Mouse (Mus musculus): ENCODE measurements around the gene Tmem80. TPM values are rescaled to one million over a fixed set of nuclear protein-coding genes. Genes with fewer than 3 reads are reported as not detected.

Tmem80 gene
- polyA plus RNA-seq, 2 experiments = 23.4 to 55.6 TPM

- no peak for ATAC-seq (ENCODE audit: low FRiP score, low read depth)
- no peaks in the 10 kb centered on the region for H3K27me3 ChIP-seq (ENCODE audit: control insufficient read depth, insufficient read depth, low read length)
- peaks cover 6% of the 10 kb centered on the region; the same call in 1 of the 2 replicates for H3K36me3 ChIP-seq (ENCODE audit: control insufficient read depth, insufficient read depth, low read length)
- TF ChIP-seq POLR2A (IDR thresholded peaks at IDR 0.05; ENCODE audit: borderline replicate concordance, extremely low read depth, insufficient read depth, insufficient read length) = no peak
- H3K4me2 ChIP-seq (replicated peaks; ENCODE audit: low read depth, low read length, severe bottlenecking) = no peak overlapping the region
- no peaks in the 10 kb centered on the region for H3K9me3 ChIP-seq (ENCODE audit: control insufficient read depth, low read length)
- H3K4me3 ChIP-seq (replicated peaks; ENCODE audit: low read length) = no peak overlapping the region
- 70% methylated on average over 7 of the region's 7 CpGs for WGBS
- H3K4me1 ChIP-seq (ENCODE audit: control insufficient read depth, insufficient read depth, low read length) = peaks cover 12% of the 10 kb centered on the region; the same call in 1 of the 2 replicates
- no peak overlapping the region for H3K27ac ChIP-seq (replicated peaks; ENCODE audit: low read depth, low read length)
- no peak for DNase-seq (ENCODE audit: low spot score)
- peak overlapping the region; percentile 21; the same call in 1 of the 2 replicates for H3K9ac ChIP-seq (ENCODE audit: low read depth, low read length, severe bottlenecking)
Observed at GRCm38 (mm10) chr7:141340023-141340422, 12.5 kb downstream of the Tmem80 start.

- no peak overlapping the region for H3K27ac ChIP-seq (replicated peaks; ENCODE audit: low read depth, low read length)
- peaks cover 12% of the 10 kb centered on the region; the same call in 1 of the 2 replicates for H3K4me1 ChIP-seq (ENCODE audit: control insufficient read depth, insufficient read depth, low read length)
- 71% methylated on average over 6 of the region's 6 CpGs for WGBS
- ATAC-seq (ENCODE audit: low FRiP score, low read depth) = no peak
- TF ChIP-seq POLR2A (IDR thresholded peaks at IDR 0.05; ENCODE audit: borderline replicate concordance, extremely low read depth, insufficient read depth, insufficient read length) = no peak
- no peak overlapping the region for H3K4me3 ChIP-seq (replicated peaks; ENCODE audit: low read length)
- no peaks in the 10 kb centered on the region for H3K9me3 ChIP-seq (ENCODE audit: control insufficient read depth, low read length)
- peaks cover 6% of the 10 kb centered on the region; the same call in 1 of the 2 replicates for H3K36me3 ChIP-seq (ENCODE audit: control insufficient read depth, insufficient read depth, low read length)
- no peak overlapping the region for H3K4me2 ChIP-seq (replicated peaks; ENCODE audit: low read depth, low read length, severe bottlenecking)
- DNase-seq (ENCODE audit: low spot score) = no peak
- no peaks in the 10 kb centered on the region for H3K27me3 ChIP-seq (ENCODE audit: control insufficient read depth, insufficient read depth, low read length)
- H3K9ac ChIP-seq (ENCODE audit: low read depth, low read length, severe bottlenecking) = peak overlapping the region; percentile 21; the same call in 1 of the 2 replicates
Observed at GRCm38 (mm10) chr7:141340476-141340875, 12.9 kb downstream of the Tmem80 start.

DNA sequence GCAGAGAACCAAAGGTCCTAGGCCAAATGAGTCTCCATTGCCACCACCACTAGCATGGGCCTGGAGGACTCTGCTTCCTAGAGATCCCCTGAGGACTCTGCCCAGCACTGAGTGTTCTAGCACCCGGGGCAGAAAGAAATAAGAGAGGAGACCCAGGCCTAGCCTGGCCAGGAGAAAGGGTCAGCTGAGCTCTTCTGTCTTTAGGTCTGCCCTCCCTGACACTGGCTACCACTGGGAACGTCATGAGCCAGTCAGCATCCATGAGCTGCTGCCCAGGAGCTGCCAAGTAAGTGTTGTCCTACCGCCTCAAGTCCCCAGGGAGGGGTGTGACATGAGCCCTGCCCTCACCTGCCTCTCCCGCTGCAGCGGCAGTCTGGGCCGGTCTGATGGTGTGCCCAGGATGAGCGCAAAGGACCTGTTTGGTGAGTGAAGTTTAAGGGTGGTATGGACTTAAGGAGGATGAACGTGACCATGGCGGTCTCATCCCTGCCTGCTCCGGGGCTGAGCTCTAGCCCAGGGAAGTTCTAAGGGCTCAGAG, 14.2 kb downstream of the Tmem80 start:
- H3K9ac ChIP-seq (ENCODE audit: low read depth, low read length, severe bottlenecking) = no peak overlapping the region
- 79% methylated on average over 10 of the region's 10 CpGs for WGBS
- H3K27me3 ChIP-seq (ENCODE audit: control insufficient read depth, insufficient read depth, low read length) = no peaks in the 10 kb centered on the region
- no peak overlapping the region for H3K4me3 ChIP-seq (replicated peaks; ENCODE audit: low read length)
- H3K27ac ChIP-seq (replicated peaks; ENCODE audit: low read depth, low read length) = no peak overlapping the region
- no peak overlapping the region for H3K4me2 ChIP-seq (replicated peaks; ENCODE audit: low read depth, low read length, severe bottlenecking)
- H3K36me3 ChIP-seq (ENCODE audit: control insufficient read depth, insufficient read depth, low read length) = no peaks in the 10 kb centered on the region
- no peak for TF ChIP-seq POLR2A (IDR thresholded peaks at IDR 0.05; ENCODE audit: borderline replicate concordance, extremely low read depth, insufficient read depth, insufficient read length)
- DNase-seq (ENCODE audit: low spot score) = no peak
- peaks cover 12% of the 10 kb centered on the region; the same call in 1 of the 2 replicates for H3K4me1 ChIP-seq (ENCODE audit: control insufficient read depth, insufficient read depth, low read length)
- no peaks in the 10 kb centered on the region for H3K9me3 ChIP-seq (ENCODE audit: control insufficient read depth, low read length)
- no peak for ATAC-seq (ENCODE audit: low FRiP score, low read depth)

DNA sequence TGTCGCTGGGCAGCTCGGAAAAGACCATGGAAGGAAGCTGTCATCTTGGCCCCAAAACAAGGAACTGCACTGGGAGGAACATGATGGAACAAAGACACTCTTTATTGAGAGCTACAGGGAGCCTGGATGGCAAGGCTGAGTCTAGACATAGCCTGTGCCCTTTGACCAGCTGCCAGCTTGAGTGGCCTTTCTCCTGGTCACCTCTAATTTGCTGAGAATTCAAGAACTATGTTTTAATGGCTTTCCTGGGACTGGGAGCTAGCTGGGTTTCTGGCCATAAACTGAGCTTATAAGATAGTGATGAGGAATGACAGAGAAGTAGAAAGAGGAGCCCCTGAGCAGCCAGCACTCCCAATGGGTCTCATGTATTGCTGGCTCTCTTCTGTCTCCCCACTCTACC, 15.7 kb downstream of the Tmem80 start:
- no peak for TF ChIP-seq POLR2A (IDR thresholded peaks at IDR 0.05; ENCODE audit: borderline replicate concordance, extremely low read depth, insufficient read depth, insufficient read length)
- Histone ChIP-seq H3K4me1 (ENCODE audit: control insufficient read depth, insufficient read depth, low read length) (peaks cover 9% of the 10 kb centered on the region; the same call in 1 of the 2 replicates), H3K36me3 (ENCODE audit: control insufficient read depth, insufficient read depth, low read length) (no peaks in the 10 kb centered on the region), H3K9ac (ENCODE audit: low read depth, low read length, severe bottlenecking) (no peak overlapping the region), H3K27ac (replicated peaks; ENCODE audit: low read depth, low read length) (no peak overlapping the region), H3K4me3 (replicated peaks; ENCODE audit: low read length) (no peak overlapping the region), H3K27me3 (ENCODE audit: control insufficient read depth, insufficient read depth, low read length) (no peaks in the 10 kb centered on the region), H3K4me2 (replicated peaks; ENCODE audit: low read depth, low read length, severe bottlenecking) (no peak overlapping the region), H3K9me3 (ENCODE audit: control insufficient read depth, low read length) (no peaks in the 10 kb centered on the region)
- ATAC-seq (ENCODE audit: low FRiP score, low read depth) = no peak
- DNase-seq (ENCODE audit: low spot score) = no peak
- 71% methylated on average over 2 of the region's 2 CpGs for WGBS

DNA sequence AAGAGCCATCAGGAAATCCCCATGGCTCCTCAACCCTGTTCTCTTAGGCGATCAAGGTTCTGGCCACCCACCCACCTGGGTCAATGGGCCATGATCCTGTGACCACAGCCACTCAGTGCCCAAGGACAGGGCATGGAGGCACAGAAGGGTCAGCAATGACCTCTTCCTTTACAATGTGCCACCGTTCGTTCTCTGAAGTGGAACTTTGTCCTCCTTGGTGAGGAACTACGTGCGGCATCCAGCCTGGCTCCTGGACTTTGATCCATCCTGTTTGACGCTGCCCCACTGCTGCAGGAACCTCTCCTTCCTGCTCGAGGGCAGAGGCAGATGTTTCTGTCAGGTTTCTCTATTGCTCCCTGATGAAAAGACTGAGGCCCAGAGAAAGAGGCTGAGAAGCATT, 16.2 kb downstream of the Tmem80 start:
- H3K27me3 ChIP-seq (ENCODE audit: control insufficient read depth, insufficient read depth, low read length) = no peaks in the 10 kb centered on the region
- no peaks in the 10 kb centered on the region for H3K36me3 ChIP-seq (ENCODE audit: control insufficient read depth, insufficient read depth, low read length)
- H3K27ac ChIP-seq (replicated peaks; ENCODE audit: low read depth, low read length) = no peak overlapping the region
- ATAC-seq (ENCODE audit: low FRiP score, low read depth) = no peak
- no peak for TF ChIP-seq POLR2A (IDR thresholded peaks at IDR 0.05; ENCODE audit: borderline replicate concordance, extremely low read depth, insufficient read depth, insufficient read length)
- H3K9me3 ChIP-seq (ENCODE audit: control insufficient read depth, low read length) = no peaks in the 10 kb centered on the region
- no peak overlapping the region for H3K4me2 ChIP-seq (replicated peaks; ENCODE audit: low read depth, low read length, severe bottlenecking)
- WGBS = 68% methylated on average over 7 of the region's 7 CpGs
- no peak overlapping the region for H3K4me3 ChIP-seq (replicated peaks; ENCODE audit: low read length)
- no peak overlapping the region for H3K9ac ChIP-seq (ENCODE audit: low read depth, low read length, severe bottlenecking)
- DNase-seq (ENCODE audit: low spot score) = no peak
- peaks cover 4% of the 10 kb centered on the region; the same call in 1 of the 2 replicates for H3K4me1 ChIP-seq (ENCODE audit: control insufficient read depth, insufficient read depth, low read length)
